Mouse (Mus musculus): ENCODE measurements around the gene Fmnl3. TPM values are rescaled to one million over a fixed set of nuclear protein-coding genes. Genes with fewer than 3 reads are reported as not detected.

The Fmnl3 gene
- total and polyA plus RNA-seq, 3 experiments: 24.2 to 49.3 (median 28.6) TPM

- H3K4me3 ChIP-seq (replicated peaks in 1 of 3; ENCODE audit: low read depth in 2 of 3, low read length in 2 of 3, poor library complexity in 1 of 3): no peak overlapping the region
- TF ChIP-seq EP300 (IDR thresholded peaks at IDR 0.05; ENCODE audit: low read length) (no peak), POLR2A (IDR thresholded peaks at IDR 0.05; ENCODE audit: low read depth, low read length) (no peak), KAT2A (IDR thresholded peaks at IDR 0.05; ENCODE audit: insufficient replicate concordance, low read length) (no peak), RAD21 (IDR thresholded peaks at IDR 0.05; ENCODE audit: low read depth, low read length) (no peak), POLR2AphosphoS2 (IDR thresholded peaks at IDR 0.05; ENCODE audit: low read depth, low read length) (no peak), MYC (IDR thresholded peaks at IDR 0.05; ENCODE audit: low read depth, low read length) (no peak), NRF1 (IDR thresholded peaks at IDR 0.05; ENCODE audit: low read depth, low read length) (no peak), IRF4 (IDR thresholded peaks at IDR 0.05; ENCODE audit: low read depth, low read length) (no peak), MEF2A (IDR thresholded peaks at IDR 0.05; ENCODE audit: borderline replicate concordance, low read depth, low read length) (no peak), CTCF (conservative IDR thresholded peaks at IDR 0.05 in 1 of 2, IDR thresholded peaks at IDR 0.05 in 1 of 2; ENCODE audit: low read depth in 2 of 2, low read length in 2 of 2) (no peak), TCF12 (IDR thresholded peaks at IDR 0.05; ENCODE audit: low read depth, low read length) (no peak)
- DNase-seq (ENCODE audit: extremely low read depth): no peak
- no peaks in the 10 kb centered on the region for H3K9me3 ChIP-seq (replicated peaks; ENCODE audit: low read length)
- H3K4me1 ChIP-seq (ENCODE audit: control insufficient read depth in 1 of 2, insufficient read depth in 2 of 2): peaks cover 5 to 30% of the 10 kb centered on the region in 2 experiments
- no peak overlapping the region for H3K27ac ChIP-seq (ENCODE audit: insufficient read depth, low read depth)
- in situ Hi-C loops (cut with MboI; ENCODE audit: low pct_ligation_motif_present, low pct_unique_long_range_greater_than_20kb, low sequenced_read_pairs) (no loop called here), dilution Hi-C loops (cut with MboI; ENCODE audit: extremely low pct_ligation_motif_present, extremely low pct_unique_long_range_greater_than_20kb, low sequenced_read_pairs) (no loop called here)
- no peak overlapping the region for H3K4me2 ChIP-seq (ENCODE audit: insufficient read depth, low read depth, poor library complexity, severe bottlenecking)
- H3K79me2 ChIP-seq (replicated peaks; ENCODE audit: control insufficient read depth, extremely low read depth, insufficient read depth, poor library complexity, severe bottlenecking): no peaks in the 10 kb centered on the region; the same call in 1 of the 2 replicates
- no peaks in the 10 kb centered on the region for H3K27me3 ChIP-seq (replicated peaks)
- no peaks in the 10 kb centered on the region for H3K36me3 ChIP-seq (replicated peaks in 1 of 2; ENCODE audit: control insufficient read depth in 1 of 2, insufficient read depth in 1 of 2, low read length in 1 of 2)
- no peak overlapping the region for H3K9ac ChIP-seq (ENCODE audit: insufficient read depth, low read depth)
Observed at GRCm38 (mm10) chr15:99384071-99384470, 13.8 kb upstream of the Fmnl3 start.

- in situ Hi-C loops (cut with MboI; ENCODE audit: low pct_ligation_motif_present, low pct_unique_long_range_greater_than_20kb, low sequenced_read_pairs) (no loop called here), dilution Hi-C loops (cut with MboI; ENCODE audit: extremely low pct_ligation_motif_present, extremely low pct_unique_long_range_greater_than_20kb, low sequenced_read_pairs) (no loop called here)
- H3K27me3 ChIP-seq (replicated peaks): no peaks in the 10 kb centered on the region
- H3K4me3 ChIP-seq (replicated peaks in 1 of 3; ENCODE audit: low read depth in 2 of 3, low read length in 2 of 3, poor library complexity in 1 of 3): no peak overlapping the region
- H3K9ac ChIP-seq (ENCODE audit: insufficient read depth, low read depth): no peak overlapping the region
- TF ChIP-seq NELFE (IDR thresholded peaks at IDR 0.05; ENCODE audit: low read depth, low read length) (no peak), ZC3H11A (IDR thresholded peaks at IDR 0.05; ENCODE audit: low read depth, low read length) (no peak), MAZ (IDR thresholded peaks at IDR 0.05; ENCODE audit: low read depth, low read length) (no peak), JUN (IDR thresholded peaks at IDR 0.05; ENCODE audit: insufficient read depth, low read depth, low read length) (no peak), SMC3 (IDR thresholded peaks at IDR 0.05; ENCODE audit: low read depth, low read length) (no peak), TBP (conservative IDR thresholded peaks at IDR 0.05; ENCODE audit: low read depth, low read length) (no peak), ZKSCAN1 (IDR thresholded peaks at IDR 0.05; ENCODE audit: borderline replicate concordance, low read depth, low read length) (no peak), USF1 (IDR thresholded peaks at IDR 0.05; ENCODE audit: low read depth, low read length) (no peak), IRF4 (IDR thresholded peaks at IDR 0.05; ENCODE audit: low read depth, low read length) (no peak), SIN3A (IDR thresholded peaks at IDR 0.05; ENCODE audit: low read length) (no peak), TCF12 (IDR thresholded peaks at IDR 0.05; ENCODE audit: low read depth, low read length) (no peak), USF2 (conservative IDR thresholded peaks at IDR 0.05; ENCODE audit: low read depth, low read length) (no peak), CHD2 (IDR thresholded peaks at IDR 0.05; ENCODE audit: low read length) (no peak), RAD21 (IDR thresholded peaks at IDR 0.05; ENCODE audit: low read depth, low read length) (no peak)
- DNase-seq (ENCODE audit: extremely low read depth): no peak
- H3K27ac ChIP-seq (ENCODE audit: insufficient read depth, low read depth): no peak overlapping the region
- peaks cover 5% of the 10 kb centered on the region for H3K9me3 ChIP-seq (replicated peaks; ENCODE audit: low read length)
- H3K4me1 ChIP-seq (ENCODE audit: control insufficient read depth in 1 of 2, insufficient read depth in 2 of 2): peaks cover 5 to 25% of the 10 kb centered on the region in 2 experiments
- no peaks in the 10 kb centered on the region; the same call in 1 of the 2 replicates for H3K79me2 ChIP-seq (replicated peaks; ENCODE audit: control insufficient read depth, extremely low read depth, insufficient read depth, poor library complexity, severe bottlenecking)
- H3K4me2 ChIP-seq (ENCODE audit: insufficient read depth, low read depth, poor library complexity, severe bottlenecking): no peak overlapping the region
- no peaks in the 10 kb centered on the region for H3K36me3 ChIP-seq (replicated peaks in 1 of 2; ENCODE audit: control insufficient read depth in 1 of 2, insufficient read depth in 1 of 2, low read length in 1 of 2)
Observed at GRCm38 (mm10) chr15:99382893-99383292, 12.6 kb upstream of the Fmnl3 start.
